Mouse (Mus musculus) ovary, postnatal 36 days (tissue): Measurements from ENCODE around the gene Gab2.

Experiments used
- DNase-seq: peaks from one replicate; pipeline ENCODE4 v3.0.0; 2022; ENCODE audit warnings: low spot score, mixed read lengths

Gab2 gene

GRCm38 (mm10) chr7:97262541-97262940 lies 181.2 kb downstream of the Gab2 start:
- DNase-seq = peak; percentile 55

- no peak for DNase-seq
Observed at GRCm38 (mm10) chr7:97270367-97270766, 189.0 kb downstream of the Gab2 start.

- no peak for DNase-seq
Observed at GRCm38 (mm10) chr7:97271068-97271467, 189.7 kb downstream of the Gab2 start.

GRCm38 (mm10) chr7:97296986-97297385 lies 215.6 kb downstream of the Gab2 start:
- no peak for DNase-seq

- DNase-seq = no peak
Observed at GRCm38 (mm10) chr7:97297466-97297865, 216.1 kb downstream of the Gab2 start.

GRCm38 (mm10) chr7:97298279-97298678 lies 216.9 kb downstream of the Gab2 start:
- no peak for DNase-seq

GRCm38 (mm10) chr7:97298943-97299342 lies 217.6 kb downstream of the Gab2 start:
- no peak for DNase-seq

- DNase-seq = no peak
Observed at GRCm38 (mm10) chr7:97300914-97301313, 219.5 kb downstream of the Gab2 start.

- DNase-seq = peak; percentile 2
Observed at GRCm38 (mm10) chr7:97301321-97301720, 219.9 kb downstream of the Gab2 start.

- DNase-seq = no peak
Observed at GRCm38 (mm10) chr7:97302261-97302660, 220.9 kb downstream of the Gab2 start.

GRCm38 (mm10) chr7:97302876-97303275 lies 221.5 kb downstream of the Gab2 start:
- DNase-seq = no peak

GRCm38 (mm10) chr7:97303614-97304013 lies 222.2 kb downstream of the Gab2 start:
- no peak for DNase-seq

- DNase-seq = peak; percentile 1
Observed at GRCm38 (mm10) chr7:97304471-97304870, 223.1 kb downstream of the Gab2 start.

GRCm38 (mm10) chr7:97305206-97305605 lies 223.8 kb downstream of the Gab2 start:
- DNase-seq = no peak

- peak; percentile 1 for DNase-seq
Observed at GRCm38 (mm10) chr7:97306813-97307212, 225.4 kb downstream of the Gab2 start.

- DNase-seq = peak; percentile 1
Observed at GRCm38 (mm10) chr7:97307546-97307945, 226.2 kb downstream of the Gab2 start.

GRCm38 (mm10) chr7:97309461-97310340 lies 228.3 kb downstream of the Gab2 start:
- peak; percentile 2 for DNase-seq

GRCm38 (mm10) chr7:97310341-97310635 lies 228.9 kb downstream of the Gab2 start:
- peak; percentile 2 for DNase-seq

GRCm38 (mm10) chr7:97311620-97312019 lies 230.2 kb downstream of the Gab2 start:
- DNase-seq = peak; percentile 6

- DNase-seq = peak; percentile 6
Observed at GRCm38 (mm10) chr7:97312196-97312595, 230.8 kb downstream of the Gab2 start.

GRCm38 (mm10) chr7:97312856-97313255 lies 231.5 kb downstream of the Gab2 start:
- peak; percentile 2 for DNase-seq

- peak; percentile 10 for DNase-seq
Observed at GRCm38 (mm10) chr7:97313364-97313995, 232.1 kb downstream of the Gab2 start.

- peak; percentile 4 for DNase-seq
Observed at GRCm38 (mm10) chr7:97314646-97315045, 233.3 kb downstream of the Gab2 start.

GRCm38 (mm10) chr7:97315656-97316055 lies 234.3 kb downstream of the Gab2 start:
- DNase-seq = no peak
